Mouse (Mus musculus) thymus, postnatal 25 days (tissue): ENCODE results near the gene Treml4.
"Not testable (repeated sequence)": the region's sequence is repeated elsewhere in the genome, so short reads cannot be mapped to it uniquely, and the experiment has no call there.

Experiments used
- DNase-seq: peaks from one replicate; pipeline ENCODE4 v3.0.0; 2022

Treml4 gene

DNA sequence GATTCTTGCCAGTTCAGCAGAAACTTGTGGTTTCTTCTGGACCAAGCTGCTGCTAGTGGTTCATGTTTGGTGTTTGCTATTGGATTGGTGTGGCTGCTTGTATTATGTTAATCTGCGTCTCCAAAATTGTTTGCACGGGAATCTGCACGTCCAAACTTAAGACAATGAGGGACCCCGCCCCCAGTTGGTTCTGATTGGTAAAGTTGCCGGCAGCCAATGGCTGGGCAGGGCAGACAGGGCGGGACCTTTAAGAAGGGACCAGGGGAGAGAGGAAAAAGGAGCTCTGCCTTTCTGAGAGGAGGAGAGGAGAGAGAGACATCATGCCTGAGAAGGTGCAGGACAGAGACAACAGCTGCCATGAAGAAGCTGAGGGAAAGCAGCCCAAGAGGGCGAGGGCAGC is 11.6 kb downstream of the Treml4 start:
- no peak for DNase-seq

DNA sequence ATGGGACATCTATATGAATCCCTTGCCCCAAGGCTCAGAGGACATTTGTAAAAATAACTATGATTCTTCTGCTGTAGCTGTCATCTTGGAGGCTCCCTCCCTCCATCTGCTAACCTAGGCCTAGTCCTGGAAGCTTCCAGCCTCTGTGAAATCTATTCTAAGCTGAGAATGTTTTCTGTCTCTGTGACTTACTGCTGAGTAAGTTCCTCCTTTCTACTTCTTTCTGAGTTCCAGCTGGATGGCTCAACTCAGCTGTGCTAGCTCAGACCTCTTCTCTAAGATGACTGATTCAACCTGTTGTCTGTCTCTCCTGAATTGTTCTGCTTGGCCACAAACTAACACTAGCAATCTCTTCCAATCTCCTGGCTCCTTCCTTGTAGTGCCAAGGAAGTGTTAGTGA is 14.3 kb downstream of the Treml4 start:
- no peak for DNase-seq

DNA sequence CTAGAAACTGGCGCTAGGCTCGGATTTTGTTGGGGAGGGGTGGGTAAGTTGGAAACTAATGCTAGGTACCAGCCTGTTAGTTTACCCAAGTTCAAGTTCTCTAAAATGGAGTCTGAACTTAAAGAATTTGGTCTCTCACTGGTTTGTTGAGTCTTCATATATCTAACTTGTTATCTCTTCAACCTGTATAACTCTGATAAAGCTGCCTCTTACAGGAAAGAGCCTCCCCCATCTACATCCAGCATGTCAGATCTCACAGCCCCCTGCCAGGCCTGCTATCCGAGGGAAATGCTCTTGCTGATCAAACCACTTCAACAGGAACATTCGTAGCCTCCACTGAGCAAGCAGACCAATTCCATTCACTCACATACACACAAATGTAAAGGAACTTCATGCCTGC is 14.9 kb downstream of the Treml4 start:
- no peak for DNase-seq

DNA sequence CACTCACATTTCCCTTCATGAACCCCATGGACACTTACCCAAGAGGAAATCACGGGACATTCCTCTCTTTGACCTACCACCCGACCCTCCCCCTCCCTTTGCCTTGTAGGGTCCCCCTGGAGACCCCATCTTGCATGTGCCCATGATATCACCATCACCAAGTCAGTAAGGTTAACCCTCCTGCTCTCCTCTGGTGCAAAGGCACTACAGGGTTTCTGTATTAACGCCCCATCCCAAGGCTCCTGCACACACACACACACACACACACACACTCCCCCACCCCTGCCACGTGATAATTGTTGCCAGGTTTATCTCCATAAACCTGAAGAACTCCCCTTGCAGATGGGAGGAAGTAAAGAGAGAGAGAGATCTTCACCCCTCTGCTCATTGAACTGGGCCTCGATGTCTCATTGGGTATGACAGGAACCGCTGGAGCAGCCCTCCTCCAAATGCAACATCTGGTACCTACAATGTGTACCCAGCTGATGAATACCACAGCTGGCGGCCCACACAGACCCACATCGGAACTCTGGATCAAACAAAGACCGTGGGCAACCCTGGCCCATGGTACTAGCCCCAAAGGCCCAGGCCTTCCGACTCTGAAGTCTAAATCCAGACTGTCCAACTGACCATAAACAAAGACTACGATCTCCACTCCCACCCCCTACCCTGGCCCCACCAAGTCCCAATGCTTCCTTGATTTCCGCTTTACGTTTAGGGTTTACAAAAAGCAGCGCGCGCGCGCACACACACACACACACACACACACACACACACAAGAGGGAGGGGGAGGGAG is 17.0 kb downstream of the Treml4 start:
- no peak for DNase-seq

DNA sequence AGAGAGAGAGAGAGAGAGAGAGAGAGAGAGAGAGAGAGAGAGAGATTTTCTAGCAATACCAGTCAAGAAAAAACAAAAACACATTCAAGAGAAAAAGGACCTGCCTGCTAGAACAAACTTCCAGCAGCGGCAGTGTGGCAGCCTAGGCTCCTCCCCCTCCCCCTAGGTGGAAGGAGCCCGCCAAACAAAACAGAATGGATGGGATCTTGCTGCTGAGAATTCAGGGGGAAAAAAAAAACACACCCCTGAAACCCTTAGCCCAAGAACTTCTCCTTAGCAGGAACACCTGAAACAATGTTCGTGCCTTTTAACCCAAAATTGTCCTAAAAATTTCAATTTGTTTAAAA is 17.6 kb downstream of the Treml4 start:
- DNase-seq: peak; percentile 38

DNA sequence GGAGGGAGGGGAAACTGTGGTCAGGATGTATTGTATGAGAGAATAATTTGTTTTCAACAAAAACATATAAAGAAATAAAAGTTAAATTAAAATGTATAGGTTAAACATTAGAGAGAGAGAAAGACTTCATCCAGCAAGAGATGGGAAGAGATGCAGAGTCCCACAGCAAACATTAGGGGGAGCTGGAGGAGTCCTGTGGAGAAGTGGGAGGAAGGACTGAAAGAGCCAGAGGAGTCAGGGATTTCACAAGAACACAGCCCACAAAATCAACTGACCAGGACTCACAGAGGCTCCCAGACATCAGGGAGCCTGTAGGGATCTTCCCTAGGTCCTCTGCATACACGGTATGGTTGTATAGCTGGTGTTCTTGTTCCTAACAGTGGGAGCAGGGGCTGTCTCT is 22.7 kb downstream of the Treml4 start:
- DNase-seq: no peak

DNA sequence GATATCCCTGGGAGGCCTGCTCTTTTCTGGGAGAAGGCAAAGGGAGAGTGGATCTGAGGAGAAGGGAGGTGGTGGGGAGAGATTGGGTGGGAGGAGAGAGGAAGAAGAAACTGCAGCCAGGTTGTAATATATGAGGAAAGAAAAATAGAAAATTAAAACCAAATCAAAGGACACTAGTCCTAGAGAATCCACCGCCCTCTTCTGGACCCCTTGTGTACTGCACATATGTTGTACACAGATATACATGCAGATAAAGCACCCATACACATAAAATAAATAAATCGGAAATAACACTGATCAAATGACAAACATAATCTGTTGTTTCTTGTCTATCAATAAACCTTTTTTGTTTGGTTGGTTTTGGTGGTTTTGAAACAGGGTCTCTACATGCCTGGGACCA is 23.2 kb downstream of the Treml4 start:
- DNase-seq: peak; percentile 52

DNA sequence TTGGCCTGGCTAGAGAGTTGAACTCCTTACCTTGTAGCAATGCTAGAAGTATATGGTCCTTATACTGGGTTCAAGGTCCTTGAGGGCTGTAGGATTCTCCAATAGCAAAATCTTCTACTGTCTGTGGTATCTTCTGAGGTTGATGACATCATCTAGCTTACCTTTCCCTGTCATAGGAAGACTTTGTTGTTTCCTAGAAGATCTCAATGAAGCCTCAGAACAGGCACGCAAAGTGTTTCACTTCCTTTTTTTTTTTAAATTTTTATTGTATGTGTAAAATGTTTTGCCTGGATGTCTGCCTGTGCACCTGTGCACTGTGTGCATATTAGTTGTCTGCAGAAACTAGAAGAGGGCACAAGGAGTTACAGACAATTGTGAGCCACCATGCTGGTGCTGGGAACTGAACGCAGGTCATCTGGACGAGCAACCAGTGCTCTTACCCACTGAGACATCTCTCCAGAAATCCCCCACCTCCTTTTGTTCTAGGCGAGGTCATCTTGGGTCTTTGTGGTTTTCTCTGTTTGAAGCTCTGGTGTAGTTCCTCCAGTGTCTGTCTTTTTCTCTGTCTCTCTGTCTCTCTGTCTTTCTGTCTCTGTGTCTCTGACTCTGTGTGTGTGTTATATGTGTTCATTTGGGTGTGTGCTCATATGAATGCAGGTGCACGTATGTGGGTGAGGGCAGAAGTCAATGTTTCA is 29.6 kb downstream of the Treml4 start:
- DNase-seq: no peak

DNA sequence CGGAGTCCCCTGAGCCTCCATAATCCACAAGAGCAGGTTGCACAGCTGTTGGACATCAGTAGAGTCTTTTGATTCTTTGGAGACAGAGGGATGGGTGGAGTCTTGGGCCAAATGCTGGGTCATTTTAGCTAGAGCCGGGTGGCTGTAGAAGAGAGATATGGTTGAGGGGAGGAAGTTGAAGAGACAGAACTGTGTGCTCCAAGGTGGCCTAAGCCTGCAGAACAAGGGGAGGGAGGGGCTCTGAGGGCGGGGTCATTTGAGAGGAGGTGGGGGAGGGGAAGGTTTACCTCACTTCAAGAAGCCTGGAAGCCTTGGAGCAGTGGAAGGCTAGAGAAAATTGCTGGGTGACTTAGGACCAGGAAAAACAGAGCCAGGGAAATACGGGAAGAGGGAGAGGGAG is 35.1 kb downstream of the Treml4 start, which contains the start of gene Treml2:
Gene Treml2 (plus strand): TSS at position 296 of the 400 bp plus-strand sequence.
- no peak for DNase-seq

DNA sequence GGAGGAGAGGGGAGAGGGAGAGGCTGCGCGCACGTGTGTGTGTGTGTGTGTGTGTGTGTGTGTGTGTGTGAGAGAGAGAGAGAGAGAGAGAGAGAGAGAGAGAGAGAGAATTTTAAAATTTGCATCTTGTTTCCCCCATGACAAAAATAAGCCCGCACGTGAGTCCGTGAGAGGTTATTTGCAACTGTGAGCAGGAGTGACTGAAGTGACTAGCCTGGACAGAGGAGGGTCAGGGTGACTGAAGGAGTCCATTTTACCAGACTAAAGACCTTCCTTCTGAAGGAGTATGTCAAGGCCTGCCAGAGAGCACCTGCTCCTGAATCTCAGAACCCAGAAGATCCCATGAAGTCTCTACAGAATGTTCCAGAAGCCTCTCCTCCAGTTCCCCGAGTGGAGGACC is 35.7 kb downstream of the Treml4 start:
- DNase-seq: peak; percentile 25

DNA sequence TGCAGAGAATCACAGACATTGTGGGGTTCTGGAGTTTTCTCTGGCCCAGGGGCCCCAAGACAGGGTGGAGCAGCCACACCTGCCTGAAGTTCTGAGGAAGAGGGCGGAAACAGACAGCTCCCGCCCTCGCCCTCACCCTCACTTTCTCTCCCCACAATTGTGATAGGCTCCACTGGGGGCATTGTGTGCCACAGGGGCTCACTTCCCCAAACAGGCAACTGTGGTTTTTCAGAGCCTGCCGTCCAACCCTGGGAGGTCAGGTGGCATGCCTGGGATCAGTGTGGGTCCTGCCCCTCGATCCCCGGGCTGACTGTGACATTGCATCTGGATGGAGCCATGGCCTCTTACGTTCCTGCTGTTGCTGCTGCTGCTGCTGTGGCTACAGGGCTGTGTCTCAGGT is 36.1 kb downstream of the Treml4 start:
- peak; percentile 85 for DNase-seq

DNA sequence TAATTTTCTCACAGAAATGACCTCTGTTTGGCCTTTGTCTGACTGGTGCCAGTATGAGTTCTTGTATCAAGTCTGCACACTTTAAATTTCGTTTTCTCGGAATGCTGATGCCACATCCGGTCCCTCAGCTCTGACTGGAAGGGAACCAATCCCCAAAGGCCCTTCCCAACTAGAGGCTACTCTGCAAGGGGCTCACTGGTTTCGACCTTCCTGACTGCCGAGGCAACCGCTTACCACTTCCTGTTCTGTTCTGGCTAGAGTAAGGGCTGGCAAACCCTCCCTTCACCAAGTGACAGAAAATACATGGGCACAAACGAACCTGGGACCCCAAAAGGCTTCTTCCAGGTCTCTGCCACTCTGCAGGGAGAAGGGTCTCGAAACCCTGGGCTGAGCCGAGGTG is 36.8 kb downstream of the Treml4 start:
- peak; percentile 76 for DNase-seq

DNA sequence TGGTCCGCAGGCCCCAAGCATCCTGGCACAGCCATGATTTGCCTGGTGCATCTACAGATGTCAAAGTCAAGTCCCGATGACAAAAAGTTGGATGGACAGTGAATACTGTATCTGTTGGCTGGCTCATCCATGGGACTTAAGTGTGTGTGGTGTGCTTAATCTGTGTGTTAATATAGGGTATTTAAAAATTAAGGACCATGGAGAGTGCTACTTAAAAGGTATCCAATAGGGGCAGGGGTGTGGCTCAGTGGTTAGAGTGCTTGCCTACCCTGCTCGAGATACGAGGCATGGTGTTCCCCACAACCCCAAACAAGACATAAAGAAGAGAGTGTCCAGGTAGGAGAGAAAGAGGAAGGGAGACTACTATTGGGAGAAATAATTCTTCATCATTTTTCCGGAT is 37.7 kb downstream of the Treml4 start:
- no peak for DNase-seq

DNA sequence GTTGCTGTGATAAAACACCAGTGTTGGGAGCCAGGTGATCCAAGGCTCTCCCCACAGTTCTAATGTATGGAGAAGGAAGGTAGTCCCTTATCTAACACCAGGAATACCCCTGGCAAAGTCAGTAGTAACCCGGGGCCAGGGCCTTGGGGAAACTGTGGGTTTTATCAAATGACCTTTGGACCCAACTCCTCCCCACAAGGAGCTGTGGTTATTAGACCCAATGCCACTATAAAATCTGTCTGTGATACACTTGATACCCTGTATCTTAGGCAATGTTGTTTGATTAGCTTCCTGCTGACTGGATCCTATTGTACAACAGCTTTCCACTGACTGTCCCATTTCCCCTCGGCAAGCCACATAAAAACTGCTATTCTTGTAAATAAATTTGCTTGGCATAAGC is 48.0 kb downstream of the Treml4 start:
- no peak for DNase-seq

DNA sequence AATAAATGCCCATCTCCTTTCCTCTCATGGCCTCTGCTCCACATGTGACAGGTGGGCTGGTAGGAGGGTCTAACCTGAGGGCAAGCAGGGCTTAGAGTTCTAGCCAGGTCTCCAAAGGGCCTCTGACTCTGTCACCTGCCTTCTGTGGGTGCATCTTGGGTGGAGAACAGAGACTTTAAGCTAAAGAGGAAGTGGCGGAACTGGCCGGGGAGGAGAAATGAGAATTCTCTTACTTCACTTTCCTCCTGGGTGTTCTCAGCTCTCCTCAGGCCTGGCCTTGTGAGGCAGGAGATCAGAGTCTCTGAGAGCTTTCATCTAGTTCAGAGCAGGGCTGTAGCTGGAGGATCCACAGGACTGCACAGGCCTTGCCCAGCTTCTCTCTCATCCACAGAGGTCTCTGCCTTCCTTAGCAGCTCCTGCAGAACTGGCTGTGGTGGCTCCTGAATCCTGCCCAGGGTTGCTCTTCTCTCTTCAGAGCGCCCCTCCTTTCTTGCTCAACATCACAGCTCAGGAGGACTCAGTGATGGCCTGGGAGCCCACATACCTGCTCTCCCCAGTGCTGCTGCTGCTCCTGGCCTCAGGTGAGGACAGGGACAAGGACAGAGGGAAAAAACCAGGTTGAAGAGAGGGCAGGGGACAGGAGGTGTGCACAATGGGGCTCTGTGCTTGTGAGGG is 51.9 kb downstream of the Treml4 start, which contains the start of gene B430306N03Rik:
Gene B430306N03Rik (plus strand): TSS at position 237 of the 675 bp plus-strand sequence.
- not testable (repeated sequence) for DNase-seq

DNA sequence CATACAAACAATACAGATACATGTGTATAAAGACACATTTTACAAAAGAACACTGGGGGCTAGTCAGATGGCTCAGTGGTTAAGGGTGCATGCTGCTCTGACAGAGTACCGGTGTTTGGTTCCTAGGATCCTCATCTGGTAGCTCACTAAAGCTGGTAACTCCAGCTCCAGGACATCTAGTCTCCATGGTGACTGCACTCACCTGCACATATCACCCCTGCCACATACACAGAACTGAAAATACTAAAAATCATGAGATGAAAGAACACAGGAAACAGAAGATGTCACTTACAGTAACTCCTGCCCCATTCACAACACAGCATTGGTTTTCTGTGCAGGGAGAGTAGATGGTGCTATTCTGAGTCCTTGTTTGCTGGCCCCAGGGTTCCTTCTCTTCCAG is 54.6 kb downstream of the Treml4 start:
- DNase-seq: no peak

DNA sequence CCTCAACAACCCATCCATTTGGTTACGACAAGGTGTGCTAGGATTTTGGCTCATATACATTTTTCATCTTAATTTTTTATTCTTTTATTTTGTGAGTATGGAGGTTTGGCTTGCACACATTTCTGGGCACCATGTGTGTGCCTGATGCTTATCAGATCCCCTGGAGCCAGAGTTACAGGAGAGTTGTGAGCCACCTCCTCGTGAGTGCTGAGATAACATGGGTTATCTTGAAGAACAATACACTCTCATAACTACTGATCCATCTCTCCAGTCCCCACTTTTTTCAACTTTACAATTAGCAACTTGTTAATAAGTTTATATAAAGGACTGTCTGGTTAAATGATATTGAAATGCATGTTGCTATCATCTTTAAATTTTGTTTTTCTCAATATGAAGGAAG is 57.2 kb downstream of the Treml4 start:
- DNase-seq: no peak

DNA sequence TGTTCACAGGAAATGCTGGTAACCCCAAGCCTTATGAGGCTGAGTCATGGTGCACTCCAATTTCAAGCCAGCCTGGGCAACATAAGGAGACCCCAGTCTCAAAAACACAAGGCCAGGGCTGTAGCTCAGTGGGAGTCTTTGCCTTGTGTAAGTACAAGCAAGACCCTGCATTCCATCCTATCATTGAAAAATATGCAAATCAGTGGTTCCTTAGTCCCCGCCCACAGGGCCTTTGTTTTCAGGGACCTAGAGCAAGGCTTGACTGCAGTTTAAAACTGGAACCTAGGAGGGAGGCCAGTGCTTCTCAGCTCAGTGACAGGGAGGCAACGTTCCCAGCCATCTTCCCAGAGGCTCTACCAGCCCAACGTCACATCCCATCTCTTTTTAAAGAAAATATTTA is 59.1 kb downstream of the Treml4 start:
- no peak for DNase-seq

DNA sequence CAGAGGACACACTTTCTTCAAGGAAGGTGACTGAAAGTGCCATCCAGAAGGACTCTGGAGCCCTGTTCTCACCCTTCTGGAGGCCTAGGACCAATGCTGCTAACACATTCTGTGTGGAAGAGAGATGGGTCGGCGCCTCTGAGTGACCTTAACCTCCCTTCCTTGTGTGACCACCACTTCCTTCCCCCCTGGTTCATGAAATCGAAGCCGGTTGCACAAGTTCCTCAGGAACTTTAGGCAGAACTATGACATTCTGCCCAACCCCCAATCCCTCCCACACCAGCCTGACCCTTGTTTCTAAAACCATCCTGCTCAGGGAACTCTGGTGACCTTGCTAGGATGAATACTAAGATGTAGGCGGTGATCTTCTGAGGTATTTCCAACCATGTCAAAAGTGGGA is 60.2 kb downstream of the Treml4 start:
- DNase-seq: no peak
